ENCODE assay signal across 17 mouse cellular contexts in genomic region chr4:54515934-54516333, GRCm38 (mm10).
DNase-seq lines count a peak whose midpoint lies in the region; ATAC-seq lines count a peak whose summit lies in the region.
"Had no signal": no experiment of that assay in that cellular context is flagged by ENCODE, and none has a peak within 500 bp of the region (broad histone marks: within the 10 kb centered on the region; RNA-seq: fewer than 3 reads in every experiment).

No protein-coding gene starts in this region.

- H3K36me3 ChIP-seq in forebrain, embryonic 13.5 days (ENCODE audit: poor library complexity, severe bottlenecking), result no peaks in the 10 kb centered on the region
- H3K36me3 ChIP-seq in forebrain, embryonic 12.5 days (replicated peaks), result no peaks in the 10 kb centered on the region
- H3K36me3 ChIP-seq: heart, embryonic 10.5 days; liver, embryonic 12.5 days; midbrain, embryonic 13.5 days had no signal

- no peak overlapping the region for H3K9ac ChIP-seq in forebrain, embryonic 13.5 days
- no peak overlapping the region for H3K9ac ChIP-seq in forebrain, embryonic 12.5 days
- H3K9ac ChIP-seq: liver, embryonic 12.5 days; midbrain, embryonic 13.5 days had no signal

- no peaks in the 10 kb centered on the region for H3K4me1 ChIP-seq in forebrain, embryonic 13.5 days
- H3K4me1 ChIP-seq in forebrain, embryonic 12.5 days, result no peaks in the 10 kb centered on the region
- H3K4me1 ChIP-seq: heart, embryonic 10.5 days; liver, embryonic 12.5 days; midbrain, embryonic 13.5 days had no signal

- H3K4me2 ChIP-seq in forebrain, embryonic 13.5 days, result no peak overlapping the region
- H3K4me2 ChIP-seq in forebrain, embryonic 12.5 days, result no peak overlapping the region
- H3K4me2 ChIP-seq: liver, embryonic 12.5 days; midbrain, embryonic 13.5 days had no signal

- H3K27ac ChIP-seq in forebrain, embryonic 13.5 days, result no peak overlapping the region
- H3K27ac ChIP-seq in forebrain, embryonic 12.5 days, result no peak overlapping the region
- H3K27ac ChIP-seq: heart, embryonic 10.5 days; liver, embryonic 12.5 days; midbrain, embryonic 13.5 days had no signal

- intact Hi-C loops in left cerebral cortex, postnatal 14 days (cut with DNase I), result no loop called here
- intact Hi-C loops in heart, postnatal 36 days (cut with DNase I), result no loop called here

- H3K9me3 ChIP-seq in forebrain, embryonic 13.5 days (replicated peaks), result no peaks in the 10 kb centered on the region
- H3K9me3 ChIP-seq in forebrain, embryonic 12.5 days, result no peaks in the 10 kb centered on the region
- H3K9me3 ChIP-seq: heart, embryonic 10.5 days; liver, embryonic 12.5 days; midbrain, embryonic 13.5 days had no signal

- H3K4me3 ChIP-seq in forebrain, embryonic 13.5 days, result no peak overlapping the region
- H3K4me3 ChIP-seq in forebrain, embryonic 12.5 days (replicated peaks), result no peak overlapping the region
- H3K4me3 ChIP-seq: heart, embryonic 10.5 days; liver, embryonic 12.5 days; midbrain, embryonic 13.5 days had no signal

- WGBS in forebrain, embryonic 13.5 days, result 77% methylated on average over 1 of the region's 1 CpGs
- no CpG with 5 or more reads among the region's 1 CpGs for WGBS in forebrain, embryonic 12.5 days

- ATAC-seq in forebrain, embryonic 13.5 days, result peak; percentile 59; the same call in 1 of the 2 replicates
- ATAC-seq in forebrain, embryonic 12.5 days (ENCODE audit: low FRiP score), result no peak
- ATAC-seq in hematopoietic stem cell, adult 5-6 weeks (replicated peaks in 1 of 2; ENCODE audit: insufficient read depth in 1 of 2, low FRiP score in 2 of 2, low TSS enrichment in 1 of 2, low read depth in 1 of 2, poor library complexity in 2 of 2, severe bottlenecking in 2 of 2), result peak; percentile 42 to 49; a peak in 2 of 4 replicates
- ATAC-seq: intestine, postnatal 0 days; liver, embryonic 12.5 days; midbrain, embryonic 13.5 days had no signal

- H3K27me3 ChIP-seq in forebrain, embryonic 13.5 days, result no peaks in the 10 kb centered on the region
- H3K27me3 ChIP-seq in forebrain, embryonic 12.5 days, result no peaks in the 10 kb centered on the region
- H3K27me3 ChIP-seq: liver, embryonic 12.5 days; midbrain, embryonic 13.5 days had no signal

- peak; percentile 15 to 58 for DNase-seq in left cerebral cortex, postnatal 14 days (ENCODE audit: low spot score in 2 of 2)
- DNase-seq in left cerebral cortex, adult 11 months (ENCODE audit: low spot score), result no peak
- DNase-seq in brain, adult 2 months (ENCODE audit: low read depth, low spot score), result peak; percentile 67
- DNase-seq in embryo, embryonic 11 days, result no peak
- no peak for DNase-seq in heart, postnatal 36 days
- DNase-seq: adrenal gland, postnatal 10 days; heart, postnatal 4 days; kidney, postnatal 25 days; lung, postnatal 14 days; thymus, postnatal 4 days had no signal

Comparison
In these comparisons a context has a peak if more than half of its experiments do, and no peak if none do; other contexts are left out.
1. DNase-seq: peak in left cerebral cortex, postnatal 14 days (2 of 2) and brain, adult 2 months (single experiment); none in left cerebral cortex, adult 11 months (single experiment), embryo, embryonic 11 days (single experiment) and heart, postnatal 36 days (0 of 2).